Mouse (Mus musculus) liver, embryonic 12.5 days (tissue): ENCODE results near the gene Trim66. TPM values are rescaled to one million over a fixed set of nuclear protein-coding genes. Genes with fewer than 3 reads are reported as not detected.

ENCODE experiments used
- ATAC-seq: fragments of 200-750 bp; cut with Nextera tagmentation; 2 replicates; pipeline ENCODE4 v1.8.0; 2017; ENCODE audit warnings: moderate number of reproducible peaks, mild to moderate bottlenecking, moderate library complexity
- H3K27ac ChIP-seq: fragments of 300-500 bp; sonication (generic); 2 replicates; pipeline ENCODE4 v1.5.1; 2016; ENCODE audit warnings: mild to moderate bottlenecking
- H3K27me3 ChIP-seq: fragments of 300-500 bp; sonication (generic); replicated peaks from 2 replicates; pipeline ENCODE4 v1.6.1; 2016; ENCODE audit warnings: mild to moderate bottlenecking, moderate library complexity
- H3K36me3 ChIP-seq: fragments of 300-500 bp; sonication (generic); 2 replicates; pipeline ENCODE4 v1.6.1; 2016; ENCODE audit warnings: mild to moderate bottlenecking, moderate library complexity
- H3K4me1 ChIP-seq: fragments of 300-500 bp; sonication (generic); 2 replicates; pipeline ENCODE4 v1.6.1; 2016
- H3K4me2 ChIP-seq: fragments of 300-500 bp; sonication (generic); 2 replicates; pipeline ENCODE4 v1.6.1; 2016; ENCODE audit warnings: mild to moderate bottlenecking, moderate library complexity
- H3K4me3 ChIP-seq: fragments of 300-500 bp; sonication (generic); 2 replicates; pipeline ENCODE4 v1.5.1; 2016; ENCODE audit warnings: mild to moderate bottlenecking, moderate library complexity
- H3K9ac ChIP-seq: fragments of 300-500 bp; sonication (generic); 2 replicates; pipeline ENCODE4 v1.6.1; 2016; ENCODE audit warnings: mild to moderate bottlenecking, moderate library complexity
- H3K9me3 ChIP-seq: fragments of 300-500 bp; sonication (generic); replicated peaks from 2 replicates; pipeline ENCODE4 v1.6.1; 2016; ENCODE audit warnings: mild to moderate bottlenecking, moderate library complexity
- WGBS: fragments of 180-500 bp; shearing (Covaris S2); methylation state at CpG from one replicate; pipeline ENCODE4 v1.1.7; 2016; ENCODE audit not compliant: insufficient replicate concordance; 5-methylcytosine and 5-hydroxymethylcytosine counted together
- polyA plus RNA-seq: library from polyadenylated mRNA; unstranded; fragments of >200 nt; fragmentation: Nextera tagmentation; extraction: Ambion mirVana; gene quantifications from 2 replicates; pipeline ENCODE4 v1.2.1, GENCODE M21; 2016

Gene Trim66
- 0.04 TPM in 1 of 2 replicates, not detected in the other for polyA plus RNA-seq

DNA sequence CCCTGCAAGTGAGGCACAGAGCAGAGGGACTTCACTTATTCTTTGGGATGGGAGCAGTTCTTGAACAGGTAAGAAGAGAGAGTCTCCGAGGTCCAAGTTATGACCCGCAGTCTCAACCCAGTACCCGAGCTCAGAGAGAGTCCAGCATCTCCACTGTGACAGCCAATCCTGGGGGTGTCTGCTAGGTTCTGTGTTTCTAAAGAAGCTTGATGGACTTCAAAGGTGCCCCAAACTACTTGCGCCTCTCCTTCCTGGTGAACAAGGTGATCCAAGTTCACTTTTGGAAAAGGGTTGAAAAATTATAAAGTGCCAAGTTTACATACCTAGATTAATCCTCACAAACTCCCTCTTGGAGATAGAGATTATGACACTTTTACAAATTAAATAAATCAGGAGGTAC, at the start of gene Trim66:
Trim66 (minus strand) TSS at position 101 of the 400 bp plus-strand sequence.
- Histone ChIP-seq H3K27me3 (peaks cover 5% of the 10 kb centered on the region; the same call in 1 of the 2 replicates), H3K9ac (no peak within 1 kb of the TSS), H3K36me3 (no peaks in the 10 kb centered on the region), H3K4me1 (peaks cover 30% of the 10 kb centered on the region), H3K4me2 (no peak within 1 kb of the TSS), H3K4me3 (no peak within 1 kb of the TSS), H3K9me3 (no peaks in the 10 kb centered on the region), H3K27ac (no peak within 1 kb of the TSS)
- no peak for ATAC-seq
- WGBS: 75% methylated on average over 4 of the region's 4 CpGs

DNA sequence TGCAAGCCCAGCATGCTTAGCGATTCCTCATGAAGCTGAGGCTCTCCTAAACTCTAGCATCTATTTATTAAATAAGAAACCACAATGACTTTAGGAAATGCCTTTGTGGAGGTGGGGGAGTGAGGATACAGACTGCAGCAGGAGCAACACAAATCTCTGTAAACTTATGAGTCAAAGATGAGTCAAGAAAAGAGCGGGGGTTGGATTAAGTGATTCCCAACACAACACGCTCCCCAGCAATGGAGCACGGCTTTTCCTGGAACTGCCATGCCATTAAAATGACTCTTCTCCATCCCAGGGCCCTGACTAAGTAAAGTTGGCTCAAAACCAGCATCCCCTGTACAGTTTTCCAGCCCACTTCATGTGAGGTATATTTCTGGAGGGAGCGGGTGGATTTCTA, 38.8 kb upstream of the Trim66 start:
- ATAC-seq: no peak
- WGBS: 79% methylated on average over 5 of the region's 5 CpGs

DNA sequence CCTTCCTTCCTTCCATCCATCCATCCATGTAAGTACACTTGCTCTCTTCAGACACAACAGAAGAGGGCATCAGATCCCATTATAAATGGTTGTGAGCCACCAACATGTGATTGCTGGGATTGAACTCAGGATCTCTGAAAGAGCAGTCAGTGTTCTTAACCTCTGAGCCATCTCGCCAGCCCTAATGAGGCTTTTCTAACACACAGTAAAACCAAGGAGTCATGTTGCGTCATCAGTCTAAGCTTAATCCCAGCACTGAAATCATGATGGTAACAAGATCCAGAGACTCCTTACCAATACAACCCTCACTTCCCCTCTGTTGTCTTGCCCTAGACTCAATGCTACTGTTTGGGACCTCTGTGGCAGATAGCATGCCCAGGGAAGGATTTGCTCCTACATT, 38.3 kb upstream of the Trim66 start:
- no peak for ATAC-seq
- Histone ChIP-seq H3K27me3 (no peaks in the 10 kb centered on the region), H3K9me3 (no peaks in the 10 kb centered on the region), H3K27ac (no peak overlapping the region), H3K4me2 (no peak overlapping the region), H3K36me3 (peaks cover 46% of the 10 kb centered on the region), H3K9ac (no peak overlapping the region), H3K4me1 (no peaks in the 10 kb centered on the region; the same call in 1 of the 2 replicates), H3K4me3 (no peak overlapping the region)
- 77% methylated on average over 2 of the region's 2 CpGs for WGBS

More for the DNA sequence above, 38.8 kb upstream of the Trim66 start:
- H3K27ac ChIP-seq: no peak overlapping the region
- H3K9me3 ChIP-seq: no peaks in the 10 kb centered on the region
- H3K4me2 ChIP-seq: no peak overlapping the region
- H3K4me1 ChIP-seq: no peaks in the 10 kb centered on the region; the same call in 1 of the 2 replicates
- H3K27me3 ChIP-seq: no peaks in the 10 kb centered on the region
- H3K9ac ChIP-seq: no peak overlapping the region
- no peak overlapping the region for H3K4me3 ChIP-seq
- H3K36me3 ChIP-seq: peaks cover 44% of the 10 kb centered on the region

DNA sequence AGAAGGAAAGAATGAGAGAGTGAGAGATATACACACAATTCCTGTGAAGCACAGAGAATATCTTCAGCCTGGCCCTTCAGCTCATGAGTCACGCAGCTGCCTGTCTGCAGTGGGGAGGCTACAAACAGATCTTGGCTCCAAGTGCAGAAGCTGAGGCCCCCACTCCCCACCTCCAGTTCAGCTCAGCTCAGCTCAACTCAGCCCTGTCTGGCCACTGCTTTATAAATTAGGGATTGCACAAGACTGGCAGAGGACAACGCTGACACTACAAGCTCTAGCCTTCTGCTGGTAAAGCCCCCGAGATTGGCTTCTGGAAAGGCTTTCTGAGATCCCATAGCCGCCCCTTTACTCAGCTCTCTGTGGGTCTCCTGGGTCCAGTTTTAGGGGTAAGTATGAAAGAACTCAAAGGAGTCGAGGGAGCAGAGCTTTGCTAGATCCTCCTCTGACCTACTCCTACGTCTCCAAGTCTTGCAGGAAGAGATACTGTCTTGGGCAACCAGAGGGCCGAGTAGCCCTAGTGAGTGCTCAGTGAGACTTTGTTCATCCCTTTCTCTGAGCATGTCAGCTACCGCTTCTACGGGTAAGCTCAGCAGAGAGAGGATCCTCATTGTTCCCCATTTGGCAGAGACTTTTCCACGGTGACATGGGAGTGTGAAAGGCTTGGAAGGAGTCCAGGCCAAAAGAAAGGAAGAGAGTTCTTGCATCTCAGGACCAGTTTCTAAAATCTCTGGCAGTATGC, 37.5 kb upstream of the Trim66 start:
- H3K27me3 ChIP-seq: no peaks in the 10 kb centered on the region
- WGBS: 63% methylated on average over 10 of the region's 10 CpGs
- H3K4me3 ChIP-seq: no peak overlapping the region
- H3K9ac ChIP-seq: no peak overlapping the region
- H3K36me3 ChIP-seq: peaks cover 44% of the 10 kb centered on the region
- no peak for ATAC-seq
- H3K27ac ChIP-seq: no peak overlapping the region
- no peaks in the 10 kb centered on the region for H3K9me3 ChIP-seq
- no peaks in the 10 kb centered on the region; the same call in 1 of the 2 replicates for H3K4me1 ChIP-seq
- no peak overlapping the region for H3K4me2 ChIP-seq

DNA sequence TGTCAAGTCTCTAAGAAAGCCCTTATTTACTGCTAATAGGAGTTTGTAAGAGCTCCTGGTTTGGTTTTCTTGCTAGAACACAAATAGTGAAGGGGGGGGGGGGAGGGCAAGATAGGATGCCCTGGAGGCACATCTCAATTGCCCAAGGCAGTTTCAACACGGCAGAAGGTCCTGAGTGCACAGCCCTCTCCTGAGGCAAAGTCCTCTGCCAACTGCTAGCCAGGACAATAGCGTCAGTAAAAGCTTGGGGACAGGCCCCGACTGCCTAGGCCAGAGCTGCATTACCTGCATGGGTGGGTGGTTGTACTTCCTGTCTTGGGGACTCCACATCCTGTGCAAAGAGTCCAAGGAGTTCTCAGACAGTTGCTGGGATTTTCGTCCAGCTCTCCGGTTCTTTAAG, 36.9 kb upstream of the Trim66 start:
- Histone ChIP-seq H3K27ac (no peak overlapping the region), H3K9ac (no peak overlapping the region), H3K27me3 (no peaks in the 10 kb centered on the region), H3K9me3 (no peaks in the 10 kb centered on the region), H3K4me1 (no peaks in the 10 kb centered on the region; the same call in 1 of the 2 replicates), H3K4me3 (no peak overlapping the region), H3K36me3 (peaks cover 47% of the 10 kb centered on the region), H3K4me2 (no peak overlapping the region)
- ATAC-seq: no peak
- WGBS: 64% methylated on average over 5 of the region's 5 CpGs

DNA sequence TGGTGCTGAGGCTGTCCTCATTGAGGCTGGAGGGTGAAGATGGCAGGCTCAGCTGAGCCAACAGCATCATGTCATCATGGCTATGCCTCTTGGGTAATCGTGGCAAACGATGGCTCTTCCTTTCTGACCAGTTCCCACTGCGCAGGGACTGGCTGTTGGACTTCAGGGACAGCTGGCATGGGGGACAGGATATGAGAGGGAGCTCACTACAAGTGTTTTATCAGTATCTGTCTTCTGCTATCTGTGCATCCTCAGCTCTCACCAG, 34.4 kb upstream of the Trim66 start:
- Histone ChIP-seq H3K4me3 (no peak overlapping the region), H3K36me3 (peaks cover 66% of the 10 kb centered on the region), H3K4me1 (no peaks in the 10 kb centered on the region; the same call in 1 of the 2 replicates), H3K9ac (no peak overlapping the region), H3K27ac (no peak overlapping the region), H3K9me3 (no peaks in the 10 kb centered on the region), H3K4me2 (no peak overlapping the region), H3K27me3 (no peaks in the 10 kb centered on the region)
- 48% methylated on average over 3 of the region's 3 CpGs for WGBS
- ATAC-seq: no peak

DNA sequence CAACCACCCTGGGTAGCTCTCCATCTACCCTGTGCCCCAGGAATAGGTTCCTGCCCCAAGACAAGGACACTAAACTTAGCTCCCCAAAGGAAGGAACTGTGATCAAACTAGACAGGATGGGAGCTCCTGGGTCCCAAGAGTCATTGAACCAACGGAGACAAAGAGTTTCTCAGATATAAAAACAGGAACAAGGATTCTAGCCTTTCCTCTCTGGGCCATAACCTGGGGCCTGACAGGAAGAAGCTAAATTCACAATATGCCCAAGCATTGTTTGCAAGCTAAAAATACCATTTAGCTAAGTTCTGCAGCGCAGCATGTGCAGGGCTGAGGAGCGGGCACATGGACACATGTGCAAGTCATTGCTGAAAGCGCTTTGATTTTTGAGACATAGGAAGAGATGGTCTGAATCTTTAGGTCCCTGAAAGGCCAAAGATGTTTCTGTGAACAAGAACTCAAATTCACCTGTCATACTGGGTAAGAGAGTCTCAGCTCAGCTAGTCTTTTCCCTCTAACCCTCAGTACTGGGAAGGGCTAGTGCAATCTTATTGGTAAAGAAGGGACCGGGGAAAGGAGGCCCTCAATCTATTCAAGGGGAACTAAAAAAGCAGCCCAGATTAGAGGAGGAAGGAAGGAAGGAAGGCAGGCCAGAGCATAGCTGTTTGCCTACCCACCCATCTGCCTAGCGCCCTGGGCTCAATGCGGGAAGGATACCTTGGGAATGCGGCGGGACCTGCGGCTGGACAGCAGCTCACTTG, 33.9 kb upstream of the Trim66 start:
- ATAC-seq: no peak

DNA sequence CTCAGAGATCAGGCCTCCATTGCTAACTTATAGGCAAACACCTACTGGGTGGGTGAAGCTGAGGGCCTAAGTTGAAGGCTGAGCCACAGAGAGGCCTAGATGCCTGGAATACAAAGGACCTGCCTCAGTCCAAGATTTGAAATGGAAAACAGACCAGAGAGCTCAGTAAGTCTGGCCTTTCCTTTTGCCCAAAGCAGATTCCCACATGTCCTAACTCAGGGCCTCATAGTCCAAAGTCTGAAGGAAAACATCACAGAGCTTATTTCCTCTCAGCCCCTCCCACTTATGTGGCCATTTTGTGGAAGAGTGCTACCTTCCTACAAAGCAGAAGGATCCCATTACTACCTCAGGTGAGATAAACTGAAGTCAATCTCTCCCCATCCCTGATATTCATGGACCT, 33.0 kb upstream of the Trim66 start:
- no peak overlapping the region for H3K27ac ChIP-seq
- ATAC-seq: no peak
- H3K4me2 ChIP-seq: no peak overlapping the region
- no peak overlapping the region for H3K4me3 ChIP-seq
- H3K4me1 ChIP-seq: no peaks in the 10 kb centered on the region; the same call in 1 of the 2 replicates
- H3K9ac ChIP-seq: no peak overlapping the region
- H3K36me3 ChIP-seq: peaks cover 68% of the 10 kb centered on the region
- no peaks in the 10 kb centered on the region for H3K9me3 ChIP-seq
- no peaks in the 10 kb centered on the region for H3K27me3 ChIP-seq

More for the DNA sequence above, 33.9 kb upstream of the Trim66 start:
- H3K9ac ChIP-seq: no peak overlapping the region
- no peak overlapping the region for H3K4me3 ChIP-seq
- no peaks in the 10 kb centered on the region for H3K27me3 ChIP-seq
- H3K9me3 ChIP-seq: no peaks in the 10 kb centered on the region
- H3K27ac ChIP-seq: no peak overlapping the region
- peaks cover 67% of the 10 kb centered on the region for H3K36me3 ChIP-seq
- H3K4me2 ChIP-seq: no peak overlapping the region
- 58% methylated on average over 10 of the region's 10 CpGs for WGBS
- H3K4me1 ChIP-seq: no peaks in the 10 kb centered on the region; the same call in 1 of the 2 replicates

DNA sequence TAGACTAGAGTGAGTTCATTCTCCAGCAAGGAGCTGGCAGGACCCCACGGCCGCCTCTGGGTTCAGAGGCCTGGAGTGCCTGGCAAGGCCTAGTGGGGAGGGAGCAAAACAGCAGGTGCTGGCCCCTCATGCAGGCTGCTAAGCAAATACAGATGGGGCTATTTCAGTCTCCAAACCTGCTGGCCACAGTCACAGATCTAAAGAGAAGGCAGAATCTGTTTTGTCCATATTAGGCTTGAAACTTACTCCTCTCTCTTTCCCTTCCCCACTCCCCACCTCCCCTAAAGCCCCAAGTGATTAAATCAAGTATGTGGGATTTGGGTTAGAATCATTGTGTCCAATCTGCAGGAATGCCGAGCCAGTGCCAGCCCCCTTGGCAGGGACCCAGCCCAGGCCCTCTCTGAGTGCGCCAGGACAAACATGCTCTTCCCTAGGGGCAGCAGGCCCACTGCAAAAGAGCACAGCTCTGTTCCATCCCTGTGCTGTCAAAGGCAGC, 28.6 kb upstream of the Trim66 start:
- no peak for ATAC-seq
- Histone ChIP-seq H3K4me1 (peaks cover 6% of the 10 kb centered on the region; the same call in 1 of the 2 replicates), H3K4me2 (no peak overlapping the region), H3K9me3 (no peaks in the 10 kb centered on the region), H3K9ac (no peak overlapping the region), H3K27me3 (no peaks in the 10 kb centered on the region), H3K36me3 (peaks cover 62% of the 10 kb centered on the region), H3K4me3 (no peak overlapping the region), H3K27ac (no peak overlapping the region)
- 79% methylated on average over 4 of the region's 4 CpGs for WGBS

DNA sequence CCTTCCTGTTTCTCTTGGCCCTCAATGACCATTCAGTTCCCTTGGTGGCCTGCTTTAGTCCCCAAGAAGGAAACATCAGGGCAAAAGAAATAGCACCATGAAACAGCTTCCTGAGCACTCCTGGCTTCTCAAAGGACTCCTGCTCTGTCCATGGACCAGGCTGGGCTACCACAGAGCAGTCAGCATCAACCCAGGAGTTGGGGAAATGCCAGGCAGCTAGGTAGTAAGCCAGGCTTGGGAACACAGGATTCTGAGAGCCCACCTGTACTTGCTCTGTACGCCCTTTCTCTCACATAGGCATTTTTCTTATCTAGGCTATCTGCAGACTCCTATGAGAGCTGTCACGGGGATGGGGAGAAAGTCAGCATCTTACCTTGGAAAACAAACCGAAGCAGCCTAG, 27.0 kb upstream of the Trim66 start:
- WGBS: 80% methylated on average over 3 of the region's 3 CpGs
- no peak overlapping the region for H3K9ac ChIP-seq
- peaks cover 64% of the 10 kb centered on the region for H3K36me3 ChIP-seq
- H3K4me2 ChIP-seq: no peak overlapping the region
- no peak for ATAC-seq
- no peaks in the 10 kb centered on the region for H3K27me3 ChIP-seq
- no peak overlapping the region for H3K4me3 ChIP-seq
- peaks cover 6% of the 10 kb centered on the region; the same call in 1 of the 2 replicates for H3K4me1 ChIP-seq
- no peaks in the 10 kb centered on the region for H3K9me3 ChIP-seq
- H3K27ac ChIP-seq: no peak overlapping the region

DNA sequence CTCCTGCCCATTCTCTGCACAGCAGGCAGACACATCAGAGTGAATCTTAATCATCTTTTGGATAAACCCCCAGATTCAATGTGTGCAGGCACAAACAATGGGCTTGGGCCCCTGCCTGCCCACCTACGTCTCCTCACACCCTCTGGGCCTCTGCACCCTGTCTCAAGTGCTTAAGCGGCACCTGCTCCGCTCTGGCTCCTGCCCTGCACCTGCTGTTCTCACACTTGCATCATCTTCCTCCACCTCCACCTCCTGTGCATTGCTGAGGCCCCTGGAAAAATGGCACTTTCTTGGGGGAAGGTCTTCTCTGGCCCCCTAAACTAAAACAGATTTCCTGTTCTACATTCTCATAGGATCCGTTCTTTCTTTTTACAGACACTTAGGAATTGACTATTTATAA, 26.0 kb upstream of the Trim66 start:
- 78% methylated on average over 4 of the region's 4 CpGs for WGBS
- peaks cover 60% of the 10 kb centered on the region for H3K36me3 ChIP-seq

DNA sequence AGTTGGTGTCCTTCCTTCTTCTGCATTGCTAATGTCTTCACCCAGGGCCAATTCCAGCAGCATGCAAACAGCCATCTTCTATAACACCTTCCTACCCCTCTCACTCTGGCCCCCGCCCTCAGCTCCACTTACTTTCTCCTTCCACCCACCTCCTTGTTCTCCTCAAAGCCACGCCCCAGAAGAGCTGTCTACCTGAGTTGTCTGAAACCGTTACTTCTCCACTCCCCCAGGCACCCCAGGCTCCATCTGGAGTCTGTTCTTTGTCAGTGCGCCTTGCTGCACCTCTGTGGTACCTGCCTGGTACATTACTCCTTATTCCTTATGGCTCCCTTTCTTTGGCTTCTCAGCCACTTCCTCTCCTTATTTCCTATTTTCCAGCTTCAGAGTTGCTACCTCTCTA, 25.2 kb upstream of the Trim66 start:
- Histone ChIP-seq H3K4me1 (peaks cover 6% of the 10 kb centered on the region; the same call in 1 of the 2 replicates), H3K27ac (no peak overlapping the region), H3K4me2 (no peak overlapping the region), H3K4me3 (no peak overlapping the region), H3K36me3 (peaks cover 56% of the 10 kb centered on the region), H3K9me3 (no peaks in the 10 kb centered on the region), H3K9ac (no peak overlapping the region), H3K27me3 (no peaks in the 10 kb centered on the region)
- 59% methylated on average over 4 of the region's 4 CpGs for WGBS
- ATAC-seq: no peak

More for the DNA sequence above, 26.0 kb upstream of the Trim66 start:
- Histone ChIP-seq H3K9ac (no peak overlapping the region), H3K27ac (no peak overlapping the region), H3K4me1 (peaks cover 6% of the 10 kb centered on the region; the same call in 1 of the 2 replicates), H3K27me3 (no peaks in the 10 kb centered on the region), H3K9me3 (no peaks in the 10 kb centered on the region), H3K4me2 (no peak overlapping the region), H3K4me3 (no peak overlapping the region)
- ATAC-seq: no peak
